Mouse (Mus musculus) c-Kit-positive CD71-negative TER-119-negative erythroid progenitor cells, embryonic 14.5 days (primary cell): ENCODE measurements around the gene Txnip.

ENCODE experiments used
- DNase-seq: peaks from one replicate; pipeline ENCODE4 v3.0.0-alpha.2; 2013; ENCODE audit warnings: low read depth

Txnip gene

GRCm38 (mm10) chr3:96569966-96570605 lies 12.3 kb downstream of the Txnip start:
- DNase-seq, result no peak

GRCm38 (mm10) chr3:96570643-96571042 lies 12.9 kb downstream of the Txnip start:
- no peak for DNase-seq

- DNase-seq, result no peak
Measured at GRCm38 (mm10) chr3:96571336-96571735, 13.6 kb downstream of the Txnip start.

GRCm38 (mm10) chr3:96571896-96572698 lies 14.3 kb downstream of the Txnip start:
- DNase-seq, result no peak

GRCm38 (mm10) chr3:96573611-96574511 lies 16.1 kb downstream of the Txnip start:
- no peak for DNase-seq

GRCm38 (mm10) chr3:96575272-96575984 lies 17.7 kb downstream of the Txnip start:
- no peak for DNase-seq

GRCm38 (mm10) chr3:96576005-96576658 lies 18.4 kb downstream of the Txnip start:
- no peak for DNase-seq

- DNase-seq, result peak; percentile 87
Measured at GRCm38 (mm10) chr3:96576690-96577541, 19.2 kb downstream of the Txnip start, which contains the start of gene Gm16253. Gene Gm16253, plus strand, starts transcription at chr3:96576984.

- no peak for DNase-seq
Measured at GRCm38 (mm10) chr3:96577566-96577965, 19.8 kb downstream of the Txnip start.

GRCm38 (mm10) chr3:96578561-96579238 lies 20.9 kb downstream of the Txnip start:
- no peak for DNase-seq

- no peak for DNase-seq
Measured at GRCm38 (mm10) chr3:96579239-96579750, 21.5 kb downstream of the Txnip start.

GRCm38 (mm10) chr3:96579885-96580454 lies 22.2 kb downstream of the Txnip start:
- peak; percentile 94 for DNase-seq

GRCm38 (mm10) chr3:96581141-96581540 lies 23.4 kb downstream of the Txnip start:
- DNase-seq, result no peak

GRCm38 (mm10) chr3:96581771-96582515 lies 24.2 kb downstream of the Txnip start:
- DNase-seq, result no peak

- no peak for DNase-seq
Measured at GRCm38 (mm10) chr3:96583386-96583785, 25.6 kb downstream of the Txnip start.

- DNase-seq, result no peak
Measured at GRCm38 (mm10) chr3:96590657-96591056, 32.9 kb downstream of the Txnip start.

GRCm38 (mm10) chr3:96593374-96593773 lies 35.6 kb downstream of the Txnip start:
- DNase-seq, result no peak
